Mouse (Mus musculus) T-cell, adult 2 months (primary cell): ENCODE results near the gene Ifi211.
"Not testable (repeated sequence)": the region's sequence is repeated elsewhere in the genome, so short reads cannot be mapped to it uniquely, and the experiment has no call there.

Experiments
- DNase-seq: peaks from one replicate; pipeline ENCODE4 v3.0.0; 2022; ENCODE audit warnings: low spot score

Gene Ifi211

DNA sequence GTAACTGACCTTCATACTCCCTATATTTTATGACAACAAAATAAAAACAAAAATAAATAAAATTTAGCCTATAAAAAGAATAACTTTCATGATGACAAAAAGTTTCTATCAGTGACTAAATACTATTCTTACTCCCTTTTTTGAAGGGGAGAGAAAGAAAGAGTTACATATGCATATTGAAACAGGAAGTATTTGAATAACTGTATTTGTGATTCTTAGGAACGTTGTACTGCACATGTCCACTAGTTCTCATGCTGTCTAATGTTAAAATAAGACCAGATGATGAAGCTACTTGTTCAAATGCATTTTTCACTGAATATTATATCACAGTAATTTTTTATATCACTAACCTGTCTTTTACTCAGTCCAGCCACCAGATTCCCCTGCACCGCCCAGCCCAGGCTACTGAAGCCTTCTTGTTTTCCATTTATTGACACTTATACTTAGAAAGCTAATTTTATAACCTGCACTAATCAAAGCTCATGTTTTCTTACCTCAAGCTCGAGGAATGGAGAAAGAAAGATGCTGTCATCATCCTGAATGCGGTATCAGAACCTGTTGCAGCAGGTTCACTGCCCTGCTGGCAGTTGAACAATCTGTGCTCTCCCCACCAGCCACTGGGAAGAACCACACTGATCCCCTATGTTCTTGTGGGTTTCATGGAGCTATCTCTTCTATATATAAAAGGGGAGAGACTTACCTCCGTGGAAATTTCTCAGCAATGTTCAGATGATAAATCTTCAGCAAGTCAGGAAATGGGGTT lies 33.4 kb downstream of the Ifi211 start:
- DNase-seq: peak; percentile 13

GRCm38 (mm10) chr1:173878264-173878663 lies 34.6 kb downstream of the Ifi211 start:
- peak; percentile 7 for DNase-seq

GRCm38 (mm10) chr1:173877125-173877524 lies 35.7 kb downstream of the Ifi211 start:
- DNase-seq: not testable (repeated sequence)

DNA sequence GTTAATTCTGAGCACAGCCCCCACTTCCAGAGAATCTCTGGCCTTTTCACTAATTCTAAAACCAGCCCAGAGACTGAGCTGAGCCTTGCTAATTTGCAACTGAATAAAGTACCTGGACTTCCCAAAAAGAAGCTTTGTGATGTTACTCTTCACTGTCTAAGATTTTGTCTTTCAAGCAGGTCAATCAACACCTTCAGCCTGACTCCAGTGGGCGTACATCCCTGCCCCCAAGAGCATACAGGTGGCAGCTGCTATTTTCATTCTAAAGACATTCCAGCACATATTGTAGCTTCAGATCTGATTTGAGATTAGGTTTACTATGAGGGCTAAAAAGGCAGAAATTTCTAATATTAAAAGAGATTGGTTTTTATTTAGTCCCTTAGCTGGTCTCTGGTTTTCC lies 44.3 kb downstream of the Ifi211 start:
- DNase-seq: not testable (repeated sequence)

GRCm38 (mm10) chr1:173866504-173866903 lies 46.3 kb downstream of the Ifi211 start:
- DNase-seq: no peak

- DNase-seq: not testable (repeated sequence)
Measured at GRCm38 (mm10) chr1:173853711-173854110, 59.1 kb downstream of the Ifi211 start.

DNA sequence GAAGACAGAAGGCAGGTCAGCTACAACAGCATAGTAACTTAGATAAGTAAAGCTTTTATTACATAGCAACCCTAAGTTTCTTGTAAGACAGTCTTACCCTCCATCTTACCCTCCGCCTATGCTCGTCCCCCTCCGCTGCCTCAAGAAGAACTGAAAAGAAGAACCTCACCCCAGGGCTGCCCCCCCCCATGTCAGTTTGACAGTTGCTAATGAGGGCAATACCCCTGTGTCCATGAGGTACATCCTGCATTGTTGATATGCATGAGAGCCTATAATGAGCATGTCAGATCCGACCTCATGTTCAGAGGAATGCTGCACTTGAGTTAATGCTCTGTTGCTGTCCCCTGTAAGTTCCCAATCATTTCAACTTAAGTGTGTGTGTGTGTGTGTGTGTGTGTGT lies 60.0 kb downstream of the Ifi211 start:
- DNase-seq: not testable (repeated sequence)
